Mouse (Mus musculus) liver, postnatal 0 days (tissue): Measurements from ENCODE around the gene Usp2.

Experiments
- CTCF ChIP-seq: sonication (generic); IDR thresholded peaks from 2 replicates; pipeline ENCODE4 v1.5.1; 2016; ENCODE audit warnings: antibody characterized with exemption, low read depth
- EP300 ChIP-seq: IDR thresholded peaks from 2 replicates; pipeline ENCODE4 v1.6.1; 2016; ENCODE audit warnings: antibody characterized with exemption, low read depth, mild to moderate bottlenecking

GRCm38 (mm10) chr9:44119948-44120465 is 53.2 kb downstream of the Usp2 start:
- TF ChIP-seq CTCF (no peak), EP300 (no peak)
